Mouse (Mus musculus): ENCODE results near the gene Smarca5. TPM values are rescaled to one million over a fixed set of nuclear protein-coding genes. Genes with fewer than 3 reads are reported as not detected.
"Not testable (repeated sequence)": the region's sequence is repeated elsewhere in the genome, so short reads cannot be mapped to it uniquely, and the experiment has no call there.

Smarca5 gene
- 10 to 100 TPM; 28.6 to 38.4 TPM for total RNA-seq (2021)
- long read RNA-seq, experiment 1, full-length matches to known transcripts, result 35 of 49 reads
- long read RNA-seq, experiment 1, partial matches to known transcripts, result 5 of 49 reads
- long read RNA-seq, experiment 1, other reads (novel, unspliced or antisense), result 9 of 49 reads
- long read RNA-seq, experiment 2, full-length matches to known transcripts, result 24 of 37 reads
- long read RNA-seq, experiment 2, partial matches to known transcripts, result 6 of 37 reads
- long read RNA-seq, experiment 2, other reads (novel, unspliced or antisense), result 7 of 37 reads

GRCm38 (mm10) chr8:80739155-80739924 is at the start of gene Smarca5:
Gene Smarca5, minus strand, starts transcription at chr8:80739497.
- intact Hi-C loops (cut with DNase I), result not testable (repeated sequence)
- peak within 1 kb of the TSS; percentile 95 for H3K4me3 ChIP-seq
- H3K27ac ChIP-seq, result peak within 1 kb of the TSS; percentile 98
- peak; percentile 95 for DNase-seq

- intact Hi-C loops (cut with DNase I), result no loop called here
- TF ChIP-seq CTCF (IDR thresholded peaks at IDR 0.05), result no peak
- DNase-seq, result no peak
- Histone ChIP-seq H3K4me3 (no peak overlapping the region), H3K27ac (no peak overlapping the region)
Measured at GRCm38 (mm10) chr8:80784559-80784958, 45.3 kb upstream of the Smarca5 start.

GRCm38 (mm10) chr8:80783271-80783670 is 44.0 kb upstream of the Smarca5 start:
- Histone ChIP-seq H3K27ac (no peak overlapping the region), H3K4me3 (no peak overlapping the region)
- no peak for TF ChIP-seq CTCF (IDR thresholded peaks at IDR 0.05)
- DNase-seq, result no peak
- intact Hi-C loops (cut with DNase I), result no loop called here

GRCm38 (mm10) chr8:80781338-80781737 is 42.0 kb upstream of the Smarca5 start:
- no peak for TF ChIP-seq CTCF (IDR thresholded peaks at IDR 0.05)
- Histone ChIP-seq H3K27ac (peak overlapping the region; percentile 12; the same call in 1 of the 2 replicates), H3K4me3 (no peak overlapping the region)
- no peak for DNase-seq
- intact Hi-C loops (cut with DNase I), result no loop called here

- TF ChIP-seq CTCF (IDR thresholded peaks at IDR 0.05), result no peak
- Histone ChIP-seq H3K4me3 (no peak overlapping the region), H3K27ac (no peak overlapping the region)
- no peak for DNase-seq
- intact Hi-C loops (cut with DNase I), result no loop called here
Measured at GRCm38 (mm10) chr8:80780271-80780670, 41.0 kb upstream of the Smarca5 start.

GRCm38 (mm10) chr8:80776436-80776835 is 37.1 kb upstream of the Smarca5 start:
- intact Hi-C loops (cut with DNase I), result no loop called here
- no peak for DNase-seq
- Histone ChIP-seq H3K27ac (0 out of 2 replicates have a peak overlapping the region, but pooled peaks have one; percentile 20), H3K4me3 (no peak overlapping the region)
- TF ChIP-seq CTCF (IDR thresholded peaks at IDR 0.05), result no peak

GRCm38 (mm10) chr8:80772732-80773460 is 33.6 kb upstream of the Smarca5 start:
- Histone ChIP-seq H3K4me3 (peak overlapping the region; percentile 9; the same call in 1 of the 2 replicates), H3K27ac (peak overlapping the region; percentile 53)
- no peak for DNase-seq
- peak; percentile 76 for TF ChIP-seq CTCF (IDR thresholded peaks at IDR 0.05)
- intact Hi-C loops (cut with DNase I), result loop anchor here (2.0 to 5.0 kb wide), 3 partner anchors 39 to 219 kb away; no protein-coding TSS in a partner anchor

GRCm38 (mm10) chr8:80768451-80768850 is 29.2 kb upstream of the Smarca5 start:
- Histone ChIP-seq H3K27ac (no peak overlapping the region), H3K4me3 (no peak overlapping the region)
- intact Hi-C loops (cut with DNase I), result no loop called here
- DNase-seq, result no peak
- no peak for TF ChIP-seq CTCF (IDR thresholded peaks at IDR 0.05)

GRCm38 (mm10) chr8:80753017-80753715 is 13.9 kb upstream of the Smarca5 start:
- peak; percentile 85 for DNase-seq
- H3K4me3 ChIP-seq, result no peak overlapping the region
- TF ChIP-seq CTCF (IDR thresholded peaks at IDR 0.05), result peak; percentile 90
- no peak overlapping the region for H3K27ac ChIP-seq
- intact Hi-C loops (cut with DNase I), result loop anchor here (2.0 to 5.0 kb wide), 2 partner anchors 124 to 246 kb away; no protein-coding TSS in a partner anchor

- no peak for TF ChIP-seq CTCF (IDR thresholded peaks at IDR 0.05)
- intact Hi-C loops (cut with DNase I), result loop anchor here (2.0 to 5.0 kb wide), 2 partner anchors 125 to 246 kb away; no protein-coding TSS in a partner anchor
- Histone ChIP-seq H3K4me3 (no peak overlapping the region), H3K27ac (no peak overlapping the region)
- no peak for DNase-seq
Measured at GRCm38 (mm10) chr8:80752429-80752828, 13.1 kb upstream of the Smarca5 start.

- H3K27ac ChIP-seq, result no peak overlapping the region
- no peak overlapping the region for H3K4me3 ChIP-seq
- intact Hi-C loops (cut with DNase I), result no loop called here
- TF ChIP-seq CTCF (IDR thresholded peaks at IDR 0.05), result no peak
- no peak for DNase-seq
Measured at GRCm38 (mm10) chr8:80749091-80749490, 9.8 kb upstream of the Smarca5 start.

- H3K27ac ChIP-seq, result peak overlapping the region; percentile 98
- H3K4me3 ChIP-seq, result peak overlapping the region; percentile 95
- intact Hi-C loops (cut with DNase I), result no loop called here
- TF ChIP-seq CTCF (IDR thresholded peaks at IDR 0.05), result no peak
- no peak for DNase-seq
Measured at GRCm38 (mm10) chr8:80739932-80740331, 635 bp upstream of the Smarca5 start.
